10 mouse cellular contexts compared by ENCODE assay signal in genomic region chr1:60746153-60746552, GRCm38 (mm10). TPM values are rescaled to one million over a fixed set of nuclear protein-coding genes. Genes with fewer than 3 reads are reported as not detected.
DNase-seq lines count a peak whose midpoint lies in the region; ATAC-seq and TF ChIP-seq lines count a peak whose summit lies in the region.
"Had no signal": no experiment of that assay in that cellular context is flagged by ENCODE, and none has a peak within 500 bp of the region (broad histone marks: within the 10 kb centered on the region; RNA-seq: fewer than 3 reads in every experiment).

No protein-coding gene starts in this region.

- TF ChIP-seq POLR2A in cerebellum, adult 2 months (IDR thresholded peaks at IDR 0.05; ENCODE audit: borderline replicate concordance, insufficient read depth, low read length) = no peak

- no peak overlapping the region for H3K4me2 ChIP-seq in heart, embryonic 15.5 days
- no peak overlapping the region for H3K4me2 ChIP-seq in heart, embryonic 12.5 days
- no peak overlapping the region for H3K4me2 ChIP-seq in intestine, embryonic 16.5 days (ENCODE audit: low read depth, low read length)
- H3K4me2 ChIP-seq: limb, embryonic 13.5 days; midbrain, embryonic 15.5 days had no signal

- no peaks in the 10 kb centered on the region for H3K9me3 ChIP-seq in heart, embryonic 15.5 days (replicated peaks)
- H3K9me3 ChIP-seq in heart, embryonic 12.5 days (replicated peaks) = no peaks in the 10 kb centered on the region
- no peaks in the 10 kb centered on the region; the same call in 1 of the 2 replicates for H3K9me3 ChIP-seq in intestine, embryonic 16.5 days (ENCODE audit: control insufficient read depth, low read length)
- H3K9me3 ChIP-seq: limb, embryonic 13.5 days; midbrain, embryonic 15.5 days had no signal

- TF ChIP-seq CTCF in cerebellum, adult 2 months (IDR thresholded peaks at IDR 0.05; ENCODE audit: borderline replicate concordance, insufficient read depth, low read depth, low read length) = no peak

- peak overlapping the region; percentile 67; the same call in 1 of the 2 replicates for H3K27ac ChIP-seq in heart, embryonic 15.5 days
- no peak overlapping the region for H3K27ac ChIP-seq in heart, embryonic 12.5 days (ENCODE audit: poor library complexity, severe bottlenecking)
- no peak overlapping the region for H3K27ac ChIP-seq in cerebellum, adult 2 months (ENCODE audit: insufficient read depth, low read length)
- no peak overlapping the region for H3K27ac ChIP-seq in intestine, embryonic 16.5 days (ENCODE audit: low read length)
- H3K27ac ChIP-seq: midbrain, embryonic 15.5 days had no signal

- DNase-seq in CD4-positive, CD25-positive, alpha-beta regulatory T cell, adult 2 months (ENCODE audit: low read depth, low spot score) = peak; percentile 91
- DNase-seq in skeletal muscle tissue, adult 2 months (ENCODE audit: low read depth, low spot score) = peak; percentile 15
- DNase-seq in right cerebral cortex, adult 2 months (ENCODE audit: low spot score in 2 of 2) = no peak
- DNase-seq in cerebellum, adult 2 months = no peak

- no peak overlapping the region for H3K9ac ChIP-seq in heart, embryonic 15.5 days
- H3K9ac ChIP-seq in heart, embryonic 12.5 days = no peak overlapping the region
- H3K9ac ChIP-seq in intestine, embryonic 16.5 days (ENCODE audit: low read depth, low read length) = no peak overlapping the region
- H3K9ac ChIP-seq: limb, embryonic 13.5 days; midbrain, embryonic 15.5 days had no signal

- no peaks in the 10 kb centered on the region for H3K27me3 ChIP-seq in heart, embryonic 15.5 days
- H3K27me3 ChIP-seq in heart, embryonic 12.5 days (replicated peaks) = no peaks in the 10 kb centered on the region
- no peaks in the 10 kb centered on the region for H3K27me3 ChIP-seq in cerebellum, adult 2 months (ENCODE audit: control insufficient read depth, insufficient read depth, low read length)
- H3K27me3 ChIP-seq in intestine, embryonic 16.5 days (replicated peaks; ENCODE audit: control insufficient read depth, insufficient read depth, low read length) = no peaks in the 10 kb centered on the region
- H3K27me3 ChIP-seq: midbrain, embryonic 15.5 days had no signal

- H3K4me1 ChIP-seq in heart, embryonic 15.5 days (replicated peaks) = peaks cover 12% of the 10 kb centered on the region
- H3K4me1 ChIP-seq in heart, embryonic 12.5 days (replicated peaks) = peaks cover 22% of the 10 kb centered on the region
- no peaks in the 10 kb centered on the region for H3K4me1 ChIP-seq in cerebellum, adult 2 months (ENCODE audit: control insufficient read depth, insufficient read depth, low read length)
- 0 out of 2 replicates have a peak, but pooled peaks cover 3% of the 10 kb centered on the region for H3K4me1 ChIP-seq in intestine, embryonic 16.5 days (ENCODE audit: control insufficient read depth, insufficient read depth, low read length)
- H3K4me1 ChIP-seq: midbrain, embryonic 15.5 days had no signal

- whole genome bisulfite sequencing in heart, embryonic 15.5 days = 51% methylated on average over 2 of the region's 2 CpGs
- 47% methylated on average over 2 of the region's 2 CpGs for WGBS in heart, embryonic 12.5 days
- WGBS in cerebellum, adult 2 months = 59% methylated on average over 2 of the region's 2 CpGs
- 51% methylated on average over 2 of the region's 2 CpGs for WGBS in intestine, embryonic 16.5 days

- H3K4me3 ChIP-seq in heart, embryonic 15.5 days = no peak overlapping the region
- H3K4me3 ChIP-seq in heart, embryonic 12.5 days = no peak overlapping the region
- no peak overlapping the region for H3K4me3 ChIP-seq in cerebellum, adult 2 months (replicated peaks; ENCODE audit: insufficient read depth, low read depth, low read length)
- no peak overlapping the region for H3K4me3 ChIP-seq in intestine, embryonic 16.5 days (ENCODE audit: low read length)
- H3K4me3 ChIP-seq: limb, embryonic 13.5 days; midbrain, embryonic 15.5 days had no signal

- ATAC-seq in heart, embryonic 15.5 days (replicated peaks; ENCODE audit: insufficient number of reproducible peaks, insufficient read depth, low FRiP score, low read depth) = no peak; the same call in 1 of the 2 replicates
- no peak for ATAC-seq in heart, embryonic 12.5 days (ENCODE audit: insufficient number of reproducible peaks, low FRiP score)
- peak; percentile 96 to 97 for ATAC-seq in hematopoietic stem cell, adult 5-6 weeks (replicated peaks in 1 of 2; ENCODE audit: insufficient read depth in 1 of 2, low FRiP score in 2 of 2, low TSS enrichment in 1 of 2, low read depth in 1 of 2, poor library complexity in 2 of 2, severe bottlenecking in 2 of 2)
- no peak for ATAC-seq in intestine, embryonic 16.5 days
- ATAC-seq: midbrain, embryonic 15.5 days had no signal

- no peaks in the 10 kb centered on the region for H3K36me3 ChIP-seq in heart, embryonic 15.5 days
- no peaks in the 10 kb centered on the region for H3K36me3 ChIP-seq in heart, embryonic 12.5 days
- no peaks in the 10 kb centered on the region for H3K36me3 ChIP-seq in intestine, embryonic 16.5 days (ENCODE audit: control insufficient read depth, insufficient read depth, low read length)
- H3K36me3 ChIP-seq: limb, embryonic 13.5 days; midbrain, embryonic 15.5 days had no signal

RNA-seq across cellular contexts. Expression of gene Cd28, which starts 29.6 kb away (rescaled TPM):
- polyA plus RNA-seq in heart, embryonic 15.5 days (2015; fragmentation: Nextera tagmentation; extraction: Ambion mirVana) = 0.33 and 1.1 TPM in 2 replicates
- 0.06 and 0.17 TPM in 2 replicates for polyA plus RNA-seq in heart, embryonic 12.5 days (2016; fragmentation: Nextera tagmentation; extraction: Ambion mirVana)
- 6.5 and 18.0 TPM in 2 replicates for total RNA-seq in hematopoietic stem cell, adult 5-6 weeks (2017)
- polyA plus RNA-seq in cerebellum, adult 2 months (2012; rRNA removed) = 0.25 TPM in 2 replicates
- polyA plus RNA-seq in intestine, embryonic 16.5 days (2015; fragmentation: Nextera tagmentation; extraction: Ambion mirVana) = 0.07 and 0.33 TPM in 2 replicates

Comparison
In these comparisons a context has a peak if more than half of its experiments do, and no peak if none do; other contexts are left out.
1. ATAC-seq: peak in hematopoietic stem cell, adult 5-6 weeks (2 of 2); none in heart, embryonic 15.5 days (single experiment), heart, embryonic 12.5 days (single experiment) and intestine, embryonic 16.5 days (single experiment).
2. DNase-seq: peak in CD4-positive, CD25-positive, alpha-beta regulatory T cell, adult 2 months (single experiment) and skeletal muscle tissue, adult 2 months (single experiment); none in right cerebral cortex, adult 2 months (0 of 2) and cerebellum, adult 2 months (0 of 2).